Mouse (Mus musculus) cerebellum, adult 2 months (tissue): ENCODE results near the gene Cacna1s. TPM values are rescaled to one million over a fixed set of nuclear protein-coding genes. Genes with fewer than 3 reads are reported as not detected.

Source experiments
- DNase-seq, 2 experiments: peaks; one replicate each; pipeline ENCODE4 v3.0.0; 2021
- H3K27ac ChIP-seq: fragments of 200-500 bp; 2 replicates; pipeline ENCODE4 v1.5.1; 2012; ENCODE audit warnings: low read length, control low read depth, inconsistent platforms; ENCODE audit not compliant: insufficient read depth
- H3K27me3 ChIP-seq: fragments of 200-500 bp; 2 replicates; pipeline ENCODE4 v1.6.1; 2012; ENCODE audit warnings: inconsistent platforms, mild to moderate bottlenecking, low read length, moderate library complexity; ENCODE audit not compliant: control insufficient read depth, insufficient read depth
- H3K4me1 ChIP-seq: fragments of 200-500 bp; 2 replicates; pipeline ENCODE4 v1.6.1; 2011; ENCODE audit warnings: low read length; ENCODE audit not compliant: control insufficient read depth, insufficient read depth
- H3K4me3 ChIP-seq: fragments of 200-500 bp; replicated peaks from 2 replicates; pipeline ENCODE3; 2011; ENCODE audit warnings: mild to moderate bottlenecking, low read depth, low read length, control low read depth; ENCODE audit not compliant: insufficient read depth
- CTCF ChIP-seq: fragments of 200-500 bp; IDR thresholded peaks from 2 replicates; pipeline ENCODE4 v1.5.1; 2011; ENCODE audit warnings: low read depth, mild to moderate bottlenecking, control low read depth, low read length, moderate library complexity, borderline replicate concordance; ENCODE audit not compliant: insufficient read depth
- POLR2A ChIP-seq: fragments of 200-500 bp; IDR thresholded peaks from 2 replicates; pipeline ENCODE4 v1.6.1; 2011; ENCODE audit warnings: low read length, control low read depth, borderline replicate concordance; ENCODE audit not compliant: insufficient read depth
- WGBS: fragments of 180-500 bp; shearing (Covaris S2); methylation state at CpG from one replicate; pipeline ENCODE4 v1.1.7; 2018; 5-methylcytosine and 5-hydroxymethylcytosine counted together
- polyA plus RNA-seq: library from polyadenylated mRNA; depleted of rRNA; stranded (reverse); fragments of >200 nt; gene quantifications from 2 replicates; pipeline ENCODE4 v1.2.3, GENCODE M21; 2012; rRNA removed

Gene Cacna1s
- polyA plus RNA-seq, 1 experiment: 1.2 TPM

GRCm38 (mm10) chr1:136151371-136151770 lies 98.8 kb downstream of the Cacna1s start:
- no peak overlapping the region for H3K4me3 ChIP-seq
- H3K4me1 ChIP-seq: peaks cover 12% of the 10 kb centered on the region
- WGBS: 88% methylated on average over 8 of the region's 8 CpGs
- DNase-seq: no peak
- H3K27me3 ChIP-seq: no peaks in the 10 kb centered on the region
- no peak overlapping the region for H3K27ac ChIP-seq
- no peak for TF ChIP-seq CTCF
- TF ChIP-seq POLR2A: no peak

GRCm38 (mm10) chr1:136156304-136156703 lies 103.8 kb downstream of the Cacna1s start:
- WGBS: 91% methylated on average over 4 of the region's 4 CpGs
- DNase-seq: no peak

GRCm38 (mm10) chr1:136156951-136157350 lies 104.4 kb downstream of the Cacna1s start:
- DNase-seq: no peak
- H3K4me3 ChIP-seq: no peak overlapping the region
- H3K27me3 ChIP-seq: no peaks in the 10 kb centered on the region
- no peaks in the 10 kb centered on the region for H3K4me1 ChIP-seq
- 87% methylated on average over 4 of the region's 4 CpGs for WGBS
- TF ChIP-seq CTCF: no peak
- no peak for TF ChIP-seq POLR2A
- no peak overlapping the region for H3K27ac ChIP-seq

More at GRCm38 (mm10) chr1:136156304-136156703, 103.8 kb downstream of the Cacna1s start:
- Histone ChIP-seq H3K27me3 (no peaks in the 10 kb centered on the region), H3K27ac (no peak overlapping the region), H3K4me1 (no peaks in the 10 kb centered on the region), H3K4me3 (no peak overlapping the region)
- TF ChIP-seq POLR2A (no peak), CTCF (no peak)

- no peak for DNase-seq
- Histone ChIP-seq H3K4me3 (no peak overlapping the region), H3K27me3 (no peaks in the 10 kb centered on the region), H3K4me1 (no peaks in the 10 kb centered on the region), H3K27ac (no peak overlapping the region)
- WGBS: 42% methylated on average over 12 of the region's 12 CpGs
- no peak for TF ChIP-seq CTCF
- TF ChIP-seq POLR2A: no peak
Measured at GRCm38 (mm10) chr1:136159830-136160229, 107.3 kb downstream of the Cacna1s start.

GRCm38 (mm10) chr1:136160297-136160696 lies 107.7 kb downstream of the Cacna1s start:
- H3K27me3 ChIP-seq: no peaks in the 10 kb centered on the region
- no peak for DNase-seq
- H3K4me3 ChIP-seq: no peak overlapping the region
- H3K27ac ChIP-seq: no peak overlapping the region
- H3K4me1 ChIP-seq: no peaks in the 10 kb centered on the region
- 90% methylated on average over 12 of the region's 12 CpGs for WGBS
- TF ChIP-seq CTCF (no peak), POLR2A (no peak)

- 92% methylated on average over 6 of the region's 6 CpGs for WGBS
Measured at GRCm38 (mm10) chr1:136160930-136161329, 108.4 kb downstream of the Cacna1s start.

GRCm38 (mm10) chr1:136161333-136161921 lies 108.9 kb downstream of the Cacna1s start:
- Histone ChIP-seq H3K4me3 (no peak overlapping the region), H3K27ac (no peak overlapping the region), H3K4me1 (no peaks in the 10 kb centered on the region), H3K27me3 (no peaks in the 10 kb centered on the region)
- TF ChIP-seq CTCF (no peak), POLR2A (no peak)
- 87% methylated on average over 7 of the region's 7 CpGs for WGBS
- no peak for DNase-seq

More at GRCm38 (mm10) chr1:136160930-136161329, 108.4 kb downstream of the Cacna1s start:
- DNase-seq: no peak
- Histone ChIP-seq H3K4me1 (no peaks in the 10 kb centered on the region), H3K27me3 (no peaks in the 10 kb centered on the region), H3K4me3 (no peak overlapping the region), H3K27ac (no peak overlapping the region)
- no peak for TF ChIP-seq POLR2A
- TF ChIP-seq CTCF: no peak

GRCm38 (mm10) chr1:136165436-136165835 lies 112.9 kb downstream of the Cacna1s start:
- Histone ChIP-seq H3K27ac (no peak overlapping the region), H3K27me3 (no peaks in the 10 kb centered on the region), H3K4me1 (no peaks in the 10 kb centered on the region), H3K4me3 (no peak overlapping the region)
- DNase-seq: no peak
- no peak for TF ChIP-seq POLR2A
- TF ChIP-seq CTCF: no peak
- 23% methylated on average over 2 of the region's 2 CpGs for WGBS

GRCm38 (mm10) chr1:136167657-136168056 lies 115.1 kb downstream of the Cacna1s start:
- H3K4me1 ChIP-seq: no peaks in the 10 kb centered on the region
- H3K27me3 ChIP-seq: no peaks in the 10 kb centered on the region
- peak; percentile 38; the same call in 1 of the 2 replicates for TF ChIP-seq CTCF
- no peak for TF ChIP-seq POLR2A
- no peak overlapping the region for H3K27ac ChIP-seq
- peak in 1 of 2 experiments; percentile 19 for DNase-seq
- no peak overlapping the region for H3K4me3 ChIP-seq
- 68% methylated on average over 8 of the region's 8 CpGs for WGBS

Other genes with a start within 250 kb of the Cacna1s start
- gene Lad1, start 234.2 kb upstream of the Cacna1s start, polyA plus RNA-seq: 0.76 and 1.2 TPM in 2 replicates
- 1.4 and 2.8 TPM in 2 replicates for gene Tnnt2, start 216.4 kb upstream of the Cacna1s start, polyA plus RNA-seq
- gene Pkp1, start 133.5 kb upstream of the Cacna1s start, polyA plus RNA-seq: 0.07 and 0.08 TPM in 2 replicates
- 0.33 and 0.65 TPM in 2 replicates for gene Igfn1, start 46.4 kb upstream of the Cacna1s start, polyA plus RNA-seq
- 141 and 143 TPM in 2 replicates for gene Tmem9, start 44.6 kb upstream of the Cacna1s start, polyA plus RNA-seq
- gene Ascl5, start 1.9 kb upstream of the Cacna1s start, polyA plus RNA-seq: not detected in 2 replicates
- gene Kif21b, start 78.6 kb downstream of the Cacna1s start, polyA plus RNA-seq: 19.1 and 21.0 TPM in 2 replicates
- 0.63 and 1.0 TPM in 2 replicates for gene Mroh3, start 160.1 kb downstream of the Cacna1s start, polyA plus RNA-seq
- 1.4 and 1.8 TPM in 2 replicates for gene Inava, start 181.5 kb downstream of the Cacna1s start, polyA plus RNA-seq
- 7.0 and 7.7 TPM in 2 replicates for gene Gpr25, start 208.1 kb downstream of the Cacna1s start, polyA plus RNA-seq